Mouse (Mus musculus): ENCODE measurements at regions not wholly inside any gene's neighbourhood (a gene's known extent, or its start where the extent isn't known, plus 50 kb on each side); places are given as distances from the start of the nearest gene placed in this dataset.

GRCm38 (mm10) chr14:80244640-80245302, 260.9 kb downstream of the Olfm4 start:
- DNase-seq (ENCODE audit: low spot score in 2 of 2): no peak

- DNase-seq (ENCODE audit: low spot score in 2 of 2): peak; percentile 60 to 72
Observed at GRCm38 (mm10) chr14:80247575-80247974, 263.7 kb downstream of the Olfm4 start.

- no peak for DNase-seq (ENCODE audit: low spot score in 2 of 2)
Observed at GRCm38 (mm10) chr14:80249882-80250281, 266.0 kb downstream of the Olfm4 start.

GRCm38 (mm10) chr14:80257086-80257485, 273.2 kb downstream of the Olfm4 start:
- no peak for DNase-seq (ENCODE audit: low spot score in 2 of 2)

GRCm38 (mm10) chr14:80263173-80263572, 279.3 kb downstream of the Olfm4 start:
- DNase-seq (ENCODE audit: low spot score in 2 of 2): no peak

GRCm38 (mm10) chr14:80265081-80265480, 281.2 kb downstream of the Olfm4 start:
- no peak for DNase-seq (ENCODE audit: low spot score in 2 of 2)

- peak; percentile 85 to 87 for DNase-seq (ENCODE audit: low spot score in 2 of 2)
Observed at GRCm38 (mm10) chr14:80269179-80269951, 285.5 kb downstream of the Olfm4 start.

GRCm38 (mm10) chr14:80270063-80270462, 286.2 kb downstream of the Olfm4 start:
- DNase-seq (ENCODE audit: low spot score in 2 of 2): peak in 1 of 2 experiments; percentile 34

GRCm38 (mm10) chr14:80280188-80280587, 296.3 kb downstream of the Olfm4 start:
- DNase-seq (ENCODE audit: low spot score in 2 of 2): no peak

GRCm38 (mm10) chr14:80283726-80284125, 299.8 kb downstream of the Olfm4 start:
- DNase-seq (ENCODE audit: low spot score in 2 of 2): no peak

- no peak for DNase-seq (ENCODE audit: low spot score in 2 of 2)
Observed at GRCm38 (mm10) chr14:80291360-80291759, 307.5 kb downstream of the Olfm4 start.

- DNase-seq (ENCODE audit: low spot score in 2 of 2): no peak
Observed at GRCm38 (mm10) chr14:80293378-80293777, 309.5 kb downstream of the Olfm4 start.

GRCm38 (mm10) chr14:80329651-80330050, 345.8 kb downstream of the Olfm4 start:
- DNase-seq (ENCODE audit: low spot score in 2 of 2): no peak

- DNase-seq (ENCODE audit: low spot score in 2 of 2): no peak
Observed at GRCm38 (mm10) chr14:80362024-80362622, 378.2 kb downstream of the Olfm4 start.

GRCm38 (mm10) chr14:80369448-80370153, 385.7 kb downstream of the Olfm4 start:
- DNase-seq (ENCODE audit: low spot score in 2 of 2): no peak

GRCm38 (mm10) chr14:80374290-80374689, 390.4 kb downstream of the Olfm4 start:
- peak; percentile 21 to 40 for DNase-seq (ENCODE audit: low spot score in 2 of 2)

GRCm38 (mm10) chr14:80377064-80377463, 393.2 kb downstream of the Olfm4 start:
- DNase-seq (ENCODE audit: low spot score in 2 of 2): no peak

GRCm38 (mm10) chr14:80391418-80391817, 407.5 kb downstream of the Olfm4 start:
- DNase-seq (ENCODE audit: low spot score in 2 of 2): no peak

GRCm38 (mm10) chr14:80408317-80408716, 424.4 kb downstream of the Olfm4 start:
- DNase-seq (ENCODE audit: low spot score in 2 of 2): no peak

- no peak for DNase-seq (ENCODE audit: low spot score in 2 of 2)
Observed at GRCm38 (mm10) chr14:80418810-80419325, 435.0 kb downstream of the Olfm4 start.

GRCm38 (mm10) chr14:80443820-80444219, 459.9 kb downstream of the Olfm4 start:
- DNase-seq (ENCODE audit: low spot score in 2 of 2): no peak
